Mouse (Mus musculus) layer of hippocampus, adult 6 months (tissue): ENCODE measurements around the gene Mturn. TPM values are rescaled to one million over a fixed set of nuclear protein-coding genes. Genes with fewer than 3 reads are reported as not detected.

Experiments
- long read RNA-seq, 2 experiments: library from polyadenylated mRNA; unstranded; transcript quantifications; one replicate each; pipeline ENCODE4 v2.0.0; 2019 to 2020
- polyA plus RNA-seq: library from polyadenylated mRNA; unstranded; fragments of <200 nt; fragmentation: Nextera tagmentation; gene quantifications from 2 replicates; pipeline ENCODE4 v1.2.3, GENCODE M21; 2021

Mturn gene
- 17.3 and 20.1 TPM in 2 replicates for polyA plus RNA-seq
- long read RNA-seq, experiment 1, full-length matches to known transcripts = 7 of 39 reads
- long read RNA-seq, experiment 1, partial matches to known transcripts = 0 of 39 reads
- long read RNA-seq, experiment 1, other reads (novel, unspliced or antisense) = 32 of 39 reads
- long read RNA-seq, experiment 2, full-length matches to known transcripts = 206 of 281 reads
- long read RNA-seq, experiment 2, partial matches to known transcripts = 0 of 281 reads
- long read RNA-seq, experiment 2, other reads (novel, unspliced or antisense) = 75 of 281 reads

GRCm38 (mm10) chr6:54680891-54681745 is at the start of gene Mturn:
Mturn (plus strand) TSS chr6:54681624.

Other genes with a start within 250 kb of the Mturn start
- 44.3 and 52.2 TPM in 2 replicates for gene Scrn1, start 115.1 kb upstream of the Mturn start, polyA plus RNA-seq
- 0.85 and 1.1 TPM in 2 replicates for gene Plekha8, start 86.5 kb upstream of the Mturn start, polyA plus RNA-seq
- gene Fkbp14, start 84.3 kb upstream of the Mturn start, polyA plus RNA-seq = 9.4 and 11.2 TPM in 2 replicates
- 1.8 and 2.4 TPM in 2 replicates for gene Znrf2, start 135.3 kb downstream of the Mturn start, polyA plus RNA-seq